Mouse (Mus musculus) liver, embryonic 13.5 days (tissue): ENCODE results near the gene Erbb2. TPM values are rescaled to one million over a fixed set of nuclear protein-coding genes. Genes with fewer than 3 reads are reported as not detected.
"Not testable (repeated sequence)": the region's sequence is repeated elsewhere in the genome, so short reads cannot be mapped to it uniquely, and the experiment has no call there.

ENCODE experiments used
- ATAC-seq: fragments of 200-750 bp; cut with Nextera tagmentation; 2 replicates; pipeline ENCODE4 v1.8.0; 2017; ENCODE audit warnings: low read depth, mild to moderate bottlenecking, moderate number of reproducible peaks, moderate library complexity
- DNase-seq: peaks from one replicate; pipeline ENCODE4 v3.0.0; 2022
- H3K27ac ChIP-seq: fragments of 300-500 bp; sonication (generic); 2 replicates; pipeline ENCODE4 v1.5.1; 2015; ENCODE audit warnings: moderate library complexity, mild to moderate bottlenecking, inconsistent platforms
- H3K27me3 ChIP-seq: fragments of 300-500 bp; sonication (generic); 2 replicates; pipeline ENCODE4 v1.6.1; 2015; ENCODE audit warnings: mild to moderate bottlenecking, inconsistent platforms
- H3K36me3 ChIP-seq: fragments of 300-500 bp; sonication (generic); 2 replicates; pipeline ENCODE4 v1.6.1; 2015; ENCODE audit warnings: mild to moderate bottlenecking, inconsistent platforms
- H3K4me1 ChIP-seq: fragments of 300-500 bp; sonication (generic); replicated peaks from 2 replicates; pipeline ENCODE4 v1.6.1; 2015; ENCODE audit warnings: inconsistent platforms
- H3K4me2 ChIP-seq: fragments of 300-500 bp; sonication (generic); 2 replicates; pipeline ENCODE4 v1.6.1; 2015; ENCODE audit warnings: inconsistent platforms, mild to moderate bottlenecking, moderate library complexity
- H3K4me3 ChIP-seq: fragments of 300-500 bp; sonication (generic); replicated peaks from 2 replicates; pipeline ENCODE4 v1.5.1; 2015; ENCODE audit warnings: mild to moderate bottlenecking, inconsistent platforms
- H3K9ac ChIP-seq: fragments of 300-500 bp; sonication (generic); 2 replicates; pipeline ENCODE4 v1.6.1; 2015; ENCODE audit warnings: mild to moderate bottlenecking, inconsistent platforms
- H3K9me3 ChIP-seq: fragments of 300-500 bp; sonication (generic); replicated peaks from 2 replicates; pipeline ENCODE4 v1.6.1; 2016; ENCODE audit warnings: inconsistent platforms
- WGBS: fragments of 180-500 bp; shearing (Covaris S2); methylation state at CpG from one replicate; pipeline ENCODE4 v1.1.7; 2015; ENCODE audit not compliant: insufficient replicate concordance; 5-methylcytosine and 5-hydroxymethylcytosine counted together
- polyA plus RNA-seq: library from polyadenylated mRNA; unstranded; fragments of >200 nt; fragmentation: Nextera tagmentation; extraction: Ambion mirVana; gene quantifications from 2 replicates; pipeline ENCODE4 v1.2.1, GENCODE M21; 2015

The Erbb2 gene
- polyA plus RNA-seq, 1 experiment from 2014 or later: 2.2 TPM

GRCm38 (mm10) chr11:98374266-98374665 is 38.0 kb upstream of the Erbb2 start:
- Histone ChIP-seq H3K9ac (no peak overlapping the region), H3K27me3 (no peaks in the 10 kb centered on the region), H3K9me3 (no peaks in the 10 kb centered on the region), H3K36me3 (peaks cover 47% of the 10 kb centered on the region), H3K4me3 (no peak overlapping the region), H3K4me1 (peaks cover 4% of the 10 kb centered on the region; the same call in 1 of the 2 replicates), H3K4me2 (no peak overlapping the region), H3K27ac (no peak overlapping the region)
- ATAC-seq (no peak), DNase-seq (no peak)
- 86% methylated on average over 8 of the region's 8 CpGs for WGBS

DNA sequence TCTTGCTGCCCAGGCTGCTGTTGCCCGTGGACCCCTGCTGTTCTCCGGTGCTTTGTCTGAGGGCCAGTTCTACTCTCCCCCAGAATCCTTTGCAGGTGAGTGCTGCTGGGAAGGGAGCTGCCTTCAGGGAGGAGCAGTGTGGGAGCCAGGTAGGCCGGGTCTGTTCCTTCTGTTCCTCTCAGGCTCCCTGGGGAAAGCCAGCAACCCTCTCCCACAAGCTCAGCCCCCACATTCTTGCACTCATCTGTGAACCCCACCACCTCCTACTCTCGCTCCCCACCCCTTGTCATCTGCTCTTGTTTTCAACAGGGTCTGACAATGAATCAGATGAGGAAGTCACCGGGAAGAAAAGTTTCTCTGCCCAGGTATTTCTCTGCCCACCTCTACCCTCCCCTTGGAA is 35.5 kb upstream of the Erbb2 start:
- no peak overlapping the region for H3K4me3 ChIP-seq
- ATAC-seq (no peak), DNase-seq (no peak)
- H3K27me3 ChIP-seq: no peaks in the 10 kb centered on the region
- H3K4me2 ChIP-seq: no peak overlapping the region
- H3K27ac ChIP-seq: no peak overlapping the region
- H3K4me1 ChIP-seq: no peaks in the 10 kb centered on the region
- H3K9ac ChIP-seq: no peak overlapping the region
- no peaks in the 10 kb centered on the region for H3K9me3 ChIP-seq
- H3K36me3 ChIP-seq: peaks cover 63% of the 10 kb centered on the region
- WGBS: 74% methylated on average over 5 of the region's 5 CpGs

DNA sequence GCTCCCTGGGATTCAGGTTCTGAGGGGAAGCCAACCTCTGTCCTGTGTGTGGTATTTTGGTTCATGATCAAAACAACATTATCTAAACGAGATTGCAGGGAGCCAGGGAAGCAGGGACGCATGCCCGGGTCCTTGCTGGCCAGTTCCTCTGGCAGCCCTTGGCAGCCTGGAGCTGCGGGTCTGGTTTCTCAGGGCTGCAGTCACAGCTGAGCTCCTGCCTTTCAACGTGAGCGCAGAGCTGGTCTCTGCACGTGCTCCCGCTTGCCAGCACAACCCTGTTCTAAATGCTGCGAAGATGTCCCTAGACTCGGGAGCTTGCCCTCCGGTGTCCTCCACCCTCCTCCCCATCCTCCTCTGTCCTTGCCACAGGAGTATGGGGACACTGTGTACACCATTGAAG is 34.5 kb upstream of the Erbb2 start:
- Histone ChIP-seq H3K27me3 (no peaks in the 10 kb centered on the region), H3K9me3 (no peaks in the 10 kb centered on the region), H3K4me2 (no peak overlapping the region), H3K4me3 (no peak overlapping the region), H3K9ac (no peak overlapping the region), H3K36me3 (peaks cover 63% of the 10 kb centered on the region), H3K27ac (no peak overlapping the region), H3K4me1 (no peaks in the 10 kb centered on the region)
- 85% methylated on average over 11 of the region's 11 CpGs for WGBS
- ATAC-seq: no peak
- DNase-seq: no peak

DNA sequence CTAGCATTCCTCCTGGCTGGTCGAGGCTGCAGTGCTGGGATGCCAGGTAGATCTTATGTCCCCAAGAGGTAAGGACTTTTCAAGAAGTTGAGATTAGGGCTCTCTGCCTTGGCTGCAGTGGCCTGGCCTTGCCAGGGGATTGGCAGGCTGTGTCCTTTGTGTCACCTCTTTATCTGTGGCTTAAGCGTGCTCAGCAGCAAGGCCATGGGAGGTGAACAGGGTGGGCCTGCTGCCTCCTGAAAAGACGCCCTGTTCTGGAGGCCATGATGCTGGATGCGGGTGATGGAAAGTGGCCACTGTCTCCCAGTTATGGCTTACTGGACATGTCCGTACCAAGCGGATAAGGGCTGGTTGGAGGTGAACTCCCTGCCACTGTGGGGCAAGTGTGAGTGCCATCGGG is 32.9 kb upstream of the Erbb2 start:
- no peak overlapping the region for H3K4me3 ChIP-seq
- DNase-seq (no peak), ATAC-seq (no peak)
- peaks cover 14% of the 10 kb centered on the region for H3K27me3 ChIP-seq
- no peak overlapping the region for H3K9ac ChIP-seq
- WGBS: 80% methylated on average over 7 of the region's 7 CpGs
- peaks cover 62% of the 10 kb centered on the region for H3K36me3 ChIP-seq
- H3K27ac ChIP-seq: no peak overlapping the region
- no peaks in the 10 kb centered on the region for H3K4me1 ChIP-seq
- no peaks in the 10 kb centered on the region for H3K9me3 ChIP-seq
- H3K4me2 ChIP-seq: no peak overlapping the region

GRCm38 (mm10) chr11:98380106-98380505 is 32.2 kb upstream of the Erbb2 start:
- WGBS: 76% methylated on average over 6 of the region's 6 CpGs

GRCm38 (mm10) chr11:98381651-98382050 is 30.6 kb upstream of the Erbb2 start:
- H3K27me3 ChIP-seq: peaks cover 37% of the 10 kb centered on the region
- no peaks in the 10 kb centered on the region for H3K9me3 ChIP-seq
- no peak for ATAC-seq
- no peak overlapping the region for H3K27ac ChIP-seq
- peaks cover 40% of the 10 kb centered on the region for H3K36me3 ChIP-seq
- no peak for DNase-seq
- H3K4me2 ChIP-seq: no peak overlapping the region
- 67% methylated on average over 2 of the region's 2 CpGs for WGBS
- H3K4me3 ChIP-seq: no peak overlapping the region
- no peak overlapping the region for H3K9ac ChIP-seq
- 0 out of 2 replicates have a peak, but pooled peaks cover 2% of the 10 kb centered on the region for H3K4me1 ChIP-seq

More at GRCm38 (mm10) chr11:98380106-98380505, 32.2 kb upstream of the Erbb2 start:
- DNase-seq (no peak), ATAC-seq (no peak)
- Histone ChIP-seq H3K4me1 (no peaks in the 10 kb centered on the region), H3K27ac (no peak overlapping the region), H3K36me3 (peaks cover 55% of the 10 kb centered on the region), H3K27me3 (peaks cover 22% of the 10 kb centered on the region), H3K9me3 (no peaks in the 10 kb centered on the region), H3K9ac (no peak overlapping the region), H3K4me3 (no peak overlapping the region), H3K4me2 (no peak overlapping the region)

- Histone ChIP-seq H3K36me3 (peaks cover 32% of the 10 kb centered on the region), H3K27me3 (peaks cover 45% of the 10 kb centered on the region)
- H3K27ac ChIP-seq, H3K9me3 ChIP-seq, H3K4me2 ChIP-seq, H3K9ac ChIP-seq, DNase-seq, ATAC-seq, H3K4me3 ChIP-seq, H3K4me1 ChIP-seq: not testable (repeated sequence)
- WGBS: 26% methylated on average over 2 of the region's 2 CpGs
Observed at GRCm38 (mm10) chr11:98382405-98382804, 29.9 kb upstream of the Erbb2 start.

- Histone ChIP-seq H3K27ac (no peak within 1 kb of the TSS), H3K4me1 (0 out of 2 replicates have a peak, but pooled peaks cover 3% of the 10 kb centered on the region), H3K9ac (no peak within 1 kb of the TSS), H3K36me3 (peaks cover 22% of the 10 kb centered on the region), H3K27me3 (peaks cover 55% of the 10 kb centered on the region), H3K4me2 (no peak within 1 kb of the TSS), H3K4me3 (no peak within 1 kb of the TSS), H3K9me3 (no peaks in the 10 kb centered on the region)
- WGBS: 45% methylated on average over 14 of the region's 14 CpGs
- no peak for DNase-seq
- no peak for ATAC-seq
Observed at GRCm38 (mm10) chr11:98383261-98384030, 28.8 kb upstream of the Erbb2 start, which contains the start of gene Tcap. Gene Tcap (plus strand): TSS chr11:98383811.

DNA sequence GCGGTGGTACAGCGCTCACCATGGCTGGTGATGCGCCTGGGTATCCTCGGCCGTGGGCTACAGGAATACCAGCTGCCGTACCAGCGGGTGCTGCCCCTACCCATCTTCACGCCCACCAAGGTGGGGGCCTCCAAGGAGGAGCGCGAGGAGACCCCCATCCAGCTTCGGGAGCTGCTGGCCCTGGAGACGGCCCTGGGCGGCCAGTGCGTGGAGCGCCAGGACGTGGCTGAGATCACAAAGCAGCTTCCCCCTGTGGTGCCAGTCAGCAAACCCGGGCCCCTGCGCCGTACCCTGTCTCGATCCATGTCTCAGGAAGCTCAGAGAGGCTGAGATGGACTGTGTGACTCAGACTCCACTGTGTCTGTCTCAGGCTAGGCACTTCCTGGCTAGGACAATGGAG is 28.1 kb upstream of the Erbb2 start:
- H3K27ac ChIP-seq: no peak overlapping the region

DNA sequence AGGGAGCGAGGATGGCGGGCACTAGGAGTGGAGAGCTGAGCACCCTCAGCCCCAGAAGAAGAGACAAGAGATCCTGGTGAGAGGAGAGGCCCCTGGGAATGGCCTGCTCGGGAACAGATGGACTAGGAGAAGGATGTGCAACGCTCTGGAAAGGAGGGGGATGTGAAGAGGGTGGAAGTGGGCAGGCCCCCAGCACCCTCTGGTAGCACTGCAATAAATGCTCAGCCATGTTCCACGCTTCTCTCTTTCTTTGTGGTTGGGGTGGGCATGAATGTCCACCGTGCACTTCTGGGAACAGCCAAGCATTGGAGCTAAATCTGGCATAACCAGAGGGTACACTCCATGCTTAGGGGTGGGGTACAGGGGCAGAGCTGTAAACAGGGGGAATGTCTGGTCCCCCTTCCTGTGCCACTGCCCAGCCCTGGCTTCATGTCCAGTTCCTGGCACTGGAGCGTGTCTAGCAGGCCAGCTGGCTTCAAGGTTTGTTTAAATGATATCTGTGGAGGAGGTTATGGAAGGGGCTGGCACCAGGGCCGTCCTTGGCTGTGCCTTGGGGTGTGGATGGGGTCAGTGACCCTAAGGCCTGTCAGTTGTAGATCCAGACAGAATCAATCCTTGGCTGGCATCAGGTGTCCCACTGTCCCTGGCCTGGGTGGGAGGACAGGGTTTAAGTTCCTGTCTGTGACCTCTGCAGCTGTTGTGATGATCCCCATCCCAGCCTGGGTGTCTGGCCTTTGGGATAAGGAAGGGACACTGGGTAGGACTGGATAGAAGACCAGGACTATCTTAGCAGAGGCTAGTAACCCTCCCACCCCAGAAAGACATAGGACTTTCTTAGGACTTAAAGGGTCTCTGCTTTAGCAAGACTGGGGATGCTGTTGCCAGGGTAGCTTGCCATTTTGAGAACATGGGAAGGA is 27.3 kb upstream of the Erbb2 start:
- Histone ChIP-seq H3K9me3 (no peaks in the 10 kb centered on the region), H3K27ac (no peak overlapping the region), H3K4me1 (peaks cover 6% of the 10 kb centered on the region), H3K4me3 (no peak overlapping the region), H3K4me2 (no peak overlapping the region), H3K27me3 (peaks cover 66% of the 10 kb centered on the region), H3K36me3 (peaks cover 9% of the 10 kb centered on the region), H3K9ac (no peak overlapping the region)
- ATAC-seq: no peak
- whole genome bisulfite sequencing: 53% methylated on average over 8 of the region's 8 CpGs
- DNase-seq: no peak

More for the DNA sequence above, 28.1 kb upstream of the Erbb2 start:
- Histone ChIP-seq H3K4me2 (no peak overlapping the region), H3K4me1 (peaks cover 5% of the 10 kb centered on the region), H3K4me3 (no peak overlapping the region), H3K9me3 (no peaks in the 10 kb centered on the region), H3K9ac (no peak overlapping the region), H3K27me3 (peaks cover 63% of the 10 kb centered on the region), H3K36me3 (peaks cover 16% of the 10 kb centered on the region)
- 60% methylated on average over 20 of the region's 20 CpGs for WGBS
- ATAC-seq: no peak
- no peak for DNase-seq
